Mouse (Mus musculus) urinary bladder, adult 18-20 months (tissue): ENCODE data around the gene Acss2.
A peak's percentile ranks its signal among the peaks of the same experiment; 100 is the strongest.

ENCODE experiments used
- DNase-seq, 2 experiments: peaks; one replicate each; pipeline ENCODE4 v3.0.0; 2022; ENCODE audit warnings: low spot score in 2 of 2, mixed read lengths in 2 of 2

Gene Acss2

DNA sequence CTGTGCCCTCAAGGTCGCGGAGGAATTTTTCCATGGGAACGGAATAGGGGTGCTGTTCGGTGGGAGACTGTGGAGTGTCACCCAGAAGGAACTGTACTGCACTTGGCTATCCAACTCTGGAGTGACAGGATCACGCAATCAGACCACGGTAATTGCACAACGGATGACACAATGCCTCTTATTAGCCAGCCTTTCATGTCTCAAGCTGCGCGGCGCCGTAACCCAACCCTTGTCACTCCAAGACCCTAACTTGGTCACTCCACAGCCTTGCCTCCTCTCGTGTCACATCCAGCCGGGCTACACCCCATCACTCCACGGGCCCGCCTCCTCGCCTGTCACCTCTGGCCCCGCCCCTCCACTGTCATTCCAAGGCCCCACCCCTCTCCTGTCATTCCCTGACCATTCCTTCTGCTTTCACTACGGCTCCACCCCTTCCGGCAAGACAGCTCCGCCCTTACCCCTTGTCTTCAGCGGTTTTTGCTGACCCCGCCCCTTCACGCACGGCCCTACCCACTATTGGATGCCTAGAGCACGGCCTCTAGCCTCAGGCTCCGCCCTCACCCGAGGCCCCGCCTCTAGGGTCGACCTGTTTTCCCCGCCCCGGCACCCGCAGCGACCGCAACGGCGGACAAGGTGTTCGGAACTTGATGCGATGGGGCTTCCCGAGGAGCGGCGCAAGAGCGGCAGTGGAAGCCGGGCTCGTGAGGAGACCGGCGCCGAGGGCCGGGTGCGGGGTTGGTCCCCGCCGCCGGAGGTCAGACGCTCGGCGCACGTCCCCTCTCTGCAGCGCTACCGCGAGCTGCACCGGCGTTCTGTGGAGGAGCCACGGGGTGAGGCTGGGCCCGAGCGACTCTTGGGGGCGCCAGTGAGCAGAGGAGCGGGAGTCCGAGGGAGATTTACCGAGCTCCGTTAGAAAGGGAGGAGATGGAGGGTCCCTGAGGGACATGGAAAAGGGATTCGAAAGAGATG, at the start of gene Acss2, which contains the start of gene Ggt7:
Gene Acss2, plus strand, starts transcription at position 494 of the 969 bp plus-strand sequence.
Gene Ggt7, minus strand, starts transcription at position 783 of the 969 bp plus-strand sequence.
- peak; percentile 98 to 99 for DNase-seq

GRCm38 (mm10) chr2:155472671-155473569, 44.8 kb upstream of the Acss2 start:
- peak; percentile 21 to 51 for DNase-seq

DNA sequence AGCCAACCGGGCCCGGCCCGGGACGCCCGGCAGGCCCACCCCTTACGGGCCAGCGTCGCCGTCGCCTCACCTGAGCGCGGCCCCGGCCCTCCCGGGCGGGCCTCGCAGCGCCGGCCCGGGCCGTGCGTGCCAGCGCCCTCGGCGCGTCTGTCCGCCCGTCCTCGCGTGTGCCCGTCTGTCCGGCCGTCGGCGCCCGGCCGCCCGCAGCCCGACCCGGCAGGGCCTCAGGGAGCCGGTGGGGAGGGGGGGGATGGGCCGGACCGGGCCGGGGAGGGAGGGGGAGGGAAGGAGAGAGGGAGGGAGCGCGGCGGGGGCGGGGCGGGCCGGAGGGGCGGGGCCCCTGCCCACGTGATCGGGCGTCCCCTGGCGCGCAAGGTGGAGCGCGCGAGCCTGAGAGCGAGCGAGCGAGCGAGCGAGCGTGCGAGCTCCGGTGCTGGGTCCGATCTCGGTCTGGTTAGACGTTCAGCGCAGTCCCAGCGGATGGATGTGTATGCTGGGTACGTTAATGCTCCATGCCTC, 44.1 kb upstream of the Acss2 start, which contains the start of gene Ncoa6:
Gene Ncoa6, minus strand, starts transcription at position 325 of the 519 bp plus-strand sequence.
- DNase-seq = peak; percentile 36 to 37

DNA sequence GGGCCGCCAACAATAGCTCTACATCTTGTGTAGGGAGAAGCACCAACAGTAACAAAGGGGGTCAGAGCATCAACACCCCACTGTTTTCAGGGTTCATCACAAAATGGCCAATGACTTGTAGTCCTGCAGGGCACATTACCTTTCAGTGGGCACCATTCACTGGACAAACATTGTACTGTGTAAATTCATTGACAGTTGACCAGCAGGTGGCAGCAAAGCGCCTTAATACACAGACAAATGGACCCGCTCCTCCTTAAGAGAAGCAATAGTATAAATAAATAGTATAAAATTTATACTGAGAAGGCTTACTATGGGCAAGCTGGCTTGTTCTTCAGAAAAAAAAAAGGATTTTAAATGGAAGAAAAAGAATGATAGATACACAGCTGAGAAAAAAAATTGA, 35.7 kb upstream of the Acss2 start:
- peak in 1 of 2 experiments; percentile 30 for DNase-seq

DNA sequence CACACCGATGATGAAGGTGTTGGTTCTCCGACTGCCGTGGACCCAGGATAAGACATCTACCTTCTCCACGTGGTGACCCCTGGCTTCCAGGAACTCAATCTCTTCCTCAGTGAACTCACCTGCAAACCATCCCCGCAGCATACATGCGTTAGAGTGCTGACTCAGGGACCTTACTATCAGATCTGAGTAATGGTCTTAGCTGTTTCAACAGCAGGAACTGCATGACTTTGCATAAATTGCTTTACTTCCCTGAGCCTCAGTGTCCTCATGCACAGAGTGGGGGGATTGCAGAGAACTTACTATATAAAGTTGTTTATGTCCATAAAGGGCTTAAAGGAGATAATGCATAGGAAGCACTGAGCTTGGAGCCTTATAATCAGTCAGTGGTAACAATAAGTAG, 26.8 kb upstream of the Acss2 start:
- no peak for DNase-seq

GRCm38 (mm10) chr2:155502596-155502995, 15.2 kb upstream of the Acss2 start:
- DNase-seq = no peak

DNA sequence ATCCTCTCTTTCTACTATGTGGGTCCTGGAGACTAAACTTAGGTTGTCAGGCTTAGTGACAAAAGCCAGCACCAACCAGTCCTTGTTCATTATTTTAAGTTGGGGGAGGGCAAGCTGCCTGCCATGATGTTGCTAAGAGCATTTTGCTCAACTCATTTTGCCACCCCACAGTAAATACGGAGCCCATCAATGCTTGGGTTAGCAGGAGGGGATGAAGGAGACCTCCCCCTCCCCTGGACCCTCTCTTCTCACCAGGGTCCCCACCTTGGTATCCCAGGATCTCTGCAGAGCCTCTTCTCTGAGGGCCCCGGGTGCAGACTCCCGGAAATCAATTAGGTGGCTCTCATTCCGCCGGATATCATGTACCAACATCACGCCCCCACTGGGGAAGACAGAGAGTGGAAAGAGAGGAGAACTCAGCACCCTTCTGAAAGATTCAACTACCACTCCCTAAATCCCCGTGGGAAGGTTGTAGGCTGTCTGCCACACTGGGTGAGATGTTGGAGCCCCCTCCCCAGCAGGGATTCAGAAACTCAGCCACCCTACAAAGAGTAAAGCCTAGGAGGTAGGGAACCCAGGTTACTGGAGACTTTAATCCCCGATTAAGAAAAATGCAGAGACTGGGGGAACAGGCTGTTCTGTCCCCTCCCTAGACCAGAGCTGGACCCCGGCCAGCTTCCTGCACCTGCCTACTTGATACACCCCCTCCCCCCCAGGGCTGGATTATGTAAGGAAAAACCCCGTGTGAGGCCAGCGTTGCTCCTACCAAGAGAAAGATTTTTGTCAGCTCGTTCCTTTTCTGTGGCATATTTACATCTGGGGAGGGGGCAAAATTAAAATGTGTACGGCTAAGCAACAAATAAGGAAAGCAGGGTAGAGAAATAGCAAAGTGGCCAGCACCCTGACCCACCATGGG, 13.1 kb upstream of the Acss2 start:
- DNase-seq = no peak

DNA sequence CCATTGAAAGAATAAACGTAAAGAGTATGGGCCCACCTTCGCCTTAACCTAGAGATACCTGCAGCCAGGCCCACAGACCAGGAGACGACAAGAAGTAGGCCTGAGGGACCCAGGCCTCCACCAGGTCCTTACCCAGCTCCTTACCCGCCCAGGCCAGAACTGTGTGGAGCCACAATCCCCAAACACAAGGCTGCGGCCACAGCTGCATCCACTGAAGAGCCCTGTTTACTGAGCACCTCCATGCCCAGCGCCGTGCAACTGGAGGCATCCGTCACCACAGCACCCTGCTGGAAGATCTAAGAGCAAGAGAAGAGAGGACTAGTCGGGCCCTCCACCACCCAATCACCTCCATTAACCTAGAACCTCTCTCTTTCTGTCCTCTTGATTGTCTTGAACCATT, 11.9 kb upstream of the Acss2 start:
- DNase-seq = no peak

GRCm38 (mm10) chr2:155507721-155508470, 9.9 kb upstream of the Acss2 start:
- DNase-seq = no peak

DNA sequence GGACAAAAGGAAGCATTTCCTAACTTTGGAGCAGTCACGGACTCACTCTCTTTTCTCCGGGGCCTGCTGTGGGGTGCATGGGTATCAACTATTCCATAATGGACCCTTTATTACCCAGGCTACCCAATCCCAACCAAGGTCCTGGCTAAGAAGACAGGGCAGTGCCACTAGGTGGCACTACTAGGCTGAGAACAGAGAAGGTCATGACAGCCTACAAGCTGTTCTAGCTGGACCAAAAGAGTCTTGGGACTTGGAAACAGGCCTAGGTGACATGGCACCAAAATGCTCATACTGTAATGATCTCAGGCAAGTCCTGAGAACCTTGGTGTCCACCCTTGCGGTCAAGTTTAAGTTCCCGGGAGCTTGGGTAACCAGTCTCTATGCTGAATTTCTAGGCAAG, 5.3 kb upstream of the Acss2 start:
- peak; percentile 37 to 40 for DNase-seq

GRCm38 (mm10) chr2:155513543-155513942, 4.2 kb upstream of the Acss2 start:
- DNase-seq = no peak

- DNase-seq = peak; percentile 25 to 46
Observed at GRCm38 (mm10) chr2:155514666-155515065, 3.1 kb upstream of the Acss2 start.

- DNase-seq = peak; percentile 39 to 45
Observed at GRCm38 (mm10) chr2:155515941-155516340, 1.8 kb upstream of the Acss2 start.

DNA sequence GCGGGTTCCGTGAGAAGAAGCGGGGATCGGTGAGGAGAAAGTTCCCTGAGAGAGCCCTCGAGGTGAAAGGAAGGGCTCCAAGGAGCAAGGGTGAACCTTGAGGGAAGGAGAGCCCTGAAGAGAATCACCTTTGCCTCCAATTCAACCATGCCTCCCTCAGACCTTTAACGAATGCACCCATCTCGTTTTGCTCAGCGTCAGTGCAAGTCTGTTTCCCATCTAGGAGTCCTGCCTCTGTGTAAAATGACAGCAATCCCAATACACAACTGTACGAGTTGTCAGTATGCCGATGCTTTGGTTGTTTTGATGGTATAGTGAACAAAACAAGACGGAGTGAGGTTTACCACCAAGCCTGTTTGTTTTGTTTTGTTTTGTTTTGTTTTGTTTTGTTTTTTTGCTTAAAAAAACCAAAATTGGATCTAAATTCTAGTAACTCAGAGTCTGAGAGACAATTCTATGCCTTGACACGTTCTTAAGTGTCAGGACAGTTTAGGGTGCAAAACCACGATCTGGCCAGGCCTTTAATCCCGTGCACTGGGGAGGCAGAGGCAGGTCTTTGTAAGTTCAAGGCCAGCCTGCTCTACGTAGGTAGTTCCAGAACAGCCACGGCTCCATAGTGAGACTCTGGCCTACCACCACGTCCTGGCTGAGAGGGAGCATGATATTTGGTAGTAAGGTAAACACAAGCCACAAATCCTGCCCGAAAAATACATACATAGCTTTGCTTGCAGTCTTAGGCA, 953 bp downstream of the Acss2 start:
- DNase-seq = no peak

- no peak for DNase-seq
Observed at GRCm38 (mm10) chr2:155523706-155524105, 6.0 kb downstream of the Acss2 start.

DNA sequence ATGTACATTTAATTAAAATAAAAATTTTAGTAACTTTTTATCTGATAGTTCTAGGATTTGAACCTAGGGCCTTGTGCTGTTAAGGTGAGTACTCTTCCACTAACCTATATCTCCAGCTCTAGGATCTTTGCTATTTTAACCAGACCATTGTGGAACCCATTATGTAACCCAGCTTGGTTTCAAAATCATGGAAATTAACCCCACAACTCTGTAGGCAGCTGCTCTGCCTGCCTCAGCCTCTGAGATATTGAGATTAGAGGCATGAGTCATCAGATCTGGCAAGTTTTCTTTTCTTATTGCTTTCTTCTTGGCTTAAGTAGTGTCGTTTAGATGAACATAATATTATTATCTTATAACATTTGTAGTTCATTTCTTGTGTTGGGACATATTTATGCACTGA, 6.6 kb downstream of the Acss2 start:
- no peak for DNase-seq

DNA sequence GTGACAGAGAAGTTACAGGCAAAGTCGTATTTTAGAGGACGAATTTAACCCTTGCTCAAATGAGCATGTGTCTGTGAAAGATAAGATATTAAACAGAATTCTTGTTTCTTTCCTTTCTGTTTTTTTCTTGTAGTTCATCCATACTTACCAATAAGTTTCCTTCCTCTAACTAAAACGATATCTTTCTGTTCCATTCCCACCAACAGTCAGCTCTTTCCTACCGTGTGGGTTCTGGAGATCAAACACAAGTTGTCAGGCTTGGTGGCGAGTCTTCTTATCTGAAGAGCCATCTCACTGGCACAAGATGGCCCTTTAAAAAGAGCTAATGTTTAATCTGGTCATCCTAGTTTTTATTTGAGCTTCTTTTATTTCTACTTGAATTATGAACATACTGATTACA, 9.6 kb downstream of the Acss2 start:
- no peak for DNase-seq

GRCm38 (mm10) chr2:155536292-155536691, 18.5 kb downstream of the Acss2 start:
- DNase-seq = no peak

DNA sequence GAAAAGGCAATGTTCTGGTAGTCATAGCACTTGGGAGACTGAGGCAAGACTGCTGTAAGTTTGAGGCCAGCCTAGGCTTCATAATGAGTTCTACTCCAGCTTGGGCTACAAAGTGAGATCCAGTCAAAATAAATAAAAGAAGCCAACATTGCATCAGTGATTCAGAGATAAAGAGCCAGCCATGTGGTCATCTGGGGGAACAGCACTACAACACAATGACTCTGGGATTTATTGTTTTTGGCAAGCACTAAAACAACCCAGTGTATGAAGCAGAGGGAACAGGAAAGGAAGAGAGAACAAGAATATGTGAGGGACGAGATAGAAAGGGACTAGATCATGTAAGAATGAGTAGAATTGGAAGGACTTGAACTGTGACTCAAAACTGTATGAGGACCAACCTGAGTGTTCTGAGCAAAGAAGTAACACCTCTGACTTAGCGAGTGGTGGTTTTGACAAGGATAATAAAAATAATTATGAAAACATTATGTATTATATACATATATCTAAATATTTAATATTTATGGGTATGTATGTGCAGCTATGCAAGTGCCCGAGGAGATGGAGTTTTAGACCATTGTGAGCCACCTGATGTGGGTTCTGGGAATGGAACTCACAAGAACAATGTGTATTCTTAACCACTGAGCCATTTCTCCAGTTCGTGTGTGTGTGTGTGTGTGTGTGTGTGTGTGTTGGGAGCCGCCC, 20.2 kb downstream of the Acss2 start:
- no peak for DNase-seq
